Mouse (Mus musculus): ENCODE results near the gene Cited4.

Gene Cited4

GRCm38 (mm10) chr4:120666358-120667024, at the start of gene Cited4:
Cited4 (plus strand) TSS chr4:120666572.
- DNase-seq (ENCODE audit: low spot score): peak; percentile 96

- DNase-seq (ENCODE audit: low spot score): no peak
Observed at GRCm38 (mm10) chr4:120627728-120628127, 38.6 kb upstream of the Cited4 start.

GRCm38 (mm10) chr4:120630218-120630931, 36.0 kb upstream of the Cited4 start:
- no peak for DNase-seq (ENCODE audit: low spot score)

GRCm38 (mm10) chr4:120631828-120632227, 34.5 kb upstream of the Cited4 start:
- no peak for DNase-seq (ENCODE audit: low spot score)

- DNase-seq (ENCODE audit: low spot score): no peak
Observed at GRCm38 (mm10) chr4:120635351-120635750, 31.0 kb upstream of the Cited4 start.

- DNase-seq (ENCODE audit: low spot score): no peak
Observed at GRCm38 (mm10) chr4:120641946-120642345, 24.4 kb upstream of the Cited4 start.

- DNase-seq (ENCODE audit: low spot score): no peak
Observed at GRCm38 (mm10) chr4:120643899-120644298, 22.5 kb upstream of the Cited4 start.

- DNase-seq (ENCODE audit: low spot score): peak; percentile 62
Observed at GRCm38 (mm10) chr4:120649369-120650207, 16.8 kb upstream of the Cited4 start.

GRCm38 (mm10) chr4:120650208-120650592, 16.2 kb upstream of the Cited4 start:
- no peak for DNase-seq (ENCODE audit: low spot score)

- no peak for DNase-seq (ENCODE audit: low spot score)
Observed at GRCm38 (mm10) chr4:120655898-120656297, 10.5 kb upstream of the Cited4 start.

GRCm38 (mm10) chr4:120660485-120660884, 5.9 kb upstream of the Cited4 start:
- DNase-seq (ENCODE audit: low spot score): no peak

- no peak for DNase-seq (ENCODE audit: low spot score)
Observed at GRCm38 (mm10) chr4:120664601-120665000, 1.8 kb upstream of the Cited4 start.

- peak; percentile 56 for DNase-seq (ENCODE audit: low spot score)
Observed at GRCm38 (mm10) chr4:120665144-120665700, 1.1 kb upstream of the Cited4 start.

- DNase-seq (ENCODE audit: low spot score): no peak
Observed at GRCm38 (mm10) chr4:120665782-120666181, 590 bp upstream of the Cited4 start.

- DNase-seq (ENCODE audit: low spot score): peak; percentile 81
Observed at GRCm38 (mm10) chr4:120667045-120667501, 701 bp downstream of the Cited4 start.

GRCm38 (mm10) chr4:120667555-120667954, 1.2 kb downstream of the Cited4 start:
- no peak for DNase-seq (ENCODE audit: low spot score)

GRCm38 (mm10) chr4:120668551-120668950, 2.2 kb downstream of the Cited4 start:
- no peak for DNase-seq (ENCODE audit: low spot score)

GRCm38 (mm10) chr4:120669585-120669984, 3.2 kb downstream of the Cited4 start:
- DNase-seq (ENCODE audit: low spot score): no peak

GRCm38 (mm10) chr4:120671046-120671445, 4.7 kb downstream of the Cited4 start:
- DNase-seq (ENCODE audit: low spot score): no peak

- no peak for DNase-seq (ENCODE audit: low spot score)
Observed at GRCm38 (mm10) chr4:120673606-120674005, 7.2 kb downstream of the Cited4 start.

GRCm38 (mm10) chr4:120674775-120675451, 8.5 kb downstream of the Cited4 start:
- DNase-seq (ENCODE audit: low spot score): peak; percentile 28

GRCm38 (mm10) chr4:120675640-120676039, 9.3 kb downstream of the Cited4 start:
- DNase-seq (ENCODE audit: low spot score): no peak
